Mouse (Mus musculus): ENCODE measurements around the gene Cfap206. TPM values are rescaled to one million over a fixed set of nuclear protein-coding genes. Genes with fewer than 3 reads are reported as not detected.

Gene Cfap206
- 2.2 TPM for polyA plus RNA-seq (2014; fragmentation: Illumina TruSeq; extraction: RNeasy Lipid Tissue Mini Kit (QIAGEN cat#74804); ENCODE audit: low read depth, low replicate concordance)

GRCm38 (mm10) chr4:34729851-34730341, at the start of gene Cfap206:
Cfap206 (minus strand) TSS chr4:34730206.

GRCm38 (mm10) chr4:34777677-34778527, 47.9 kb upstream of the Cfap206 start, which contains the start of gene Smim8:
Smim8 (minus strand) TSS chr4:34778423.

GRCm38 (mm10) chr4:34756163-34756562, 26.2 kb upstream of the Cfap206 start, which contains the start of gene Gm136:
Gm136 (minus strand) TSS chr4:34756263.

GRCm38 (mm10) chr4:34686874-34687567, 43.0 kb downstream of the Cfap206 start, which contains the start of gene Slc35a1:
Slc35a1 (minus strand) TSS chr4:34687438.

Other genes starting within 250 kb of the Cfap206 start
- gene Akirin2, start 179.3 kb downstream of the Cfap206 start, polyA plus RNA-seq (2014; fragmentation: Illumina TruSeq; extraction: RNeasy Lipid Tissue Mini Kit (QIAGEN cat#74804); ENCODE audit: low read depth, low replicate concordance) = 132 TPM
- 93.2 TPM for gene Orc3, start 115.3 kb downstream of the Cfap206 start, polyA plus RNA-seq (2014; fragmentation: Illumina TruSeq; extraction: RNeasy Lipid Tissue Mini Kit (QIAGEN cat#74804); ENCODE audit: low read depth, low replicate concordance)
- gene Rars2, start 115.2 kb downstream of the Cfap206 start, polyA plus RNA-seq (2014; fragmentation: Illumina TruSeq; extraction: RNeasy Lipid Tissue Mini Kit (QIAGEN cat#74804); ENCODE audit: low read depth, low replicate concordance) = 77.3 TPM
- 401 TPM for gene Slc35a1, start 42.8 kb downstream of the Cfap206 start, polyA plus RNA-seq (2014; fragmentation: Illumina TruSeq; extraction: RNeasy Lipid Tissue Mini Kit (QIAGEN cat#74804); ENCODE audit: low read depth, low replicate concordance)
- not detected for gene Gm136, start 26.1 kb upstream of the Cfap206 start, polyA plus RNA-seq (2014; fragmentation: Illumina TruSeq; extraction: RNeasy Lipid Tissue Mini Kit (QIAGEN cat#74804); ENCODE audit: low read depth, low replicate concordance)
- gene Smim8, start 48.2 kb upstream of the Cfap206 start, polyA plus RNA-seq (2014; fragmentation: Illumina TruSeq; extraction: RNeasy Lipid Tissue Mini Kit (QIAGEN cat#74804); ENCODE audit: low read depth, low replicate concordance) = 95.5 TPM
- gene Zfp292, start 152.8 kb upstream of the Cfap206 start, polyA plus RNA-seq (2014; fragmentation: Illumina TruSeq; extraction: RNeasy Lipid Tissue Mini Kit (QIAGEN cat#74804); ENCODE audit: low read depth, low replicate concordance) = 82.6 TPM
- gene Cga, start 163.6 kb upstream of the Cfap206 start, polyA plus RNA-seq (2014; fragmentation: Illumina TruSeq; extraction: RNeasy Lipid Tissue Mini Kit (QIAGEN cat#74804); ENCODE audit: low read depth, low replicate concordance) = not detected